Mouse (Mus musculus): ENCODE results near the gene Hells.

- no peak for TF ChIP-seq CTCF (IDR thresholded peaks at IDR 0.05; ENCODE audit: borderline replicate concordance, insufficient read depth, low read depth, low read length)
- TF ChIP-seq POLR2A (IDR thresholded peaks at IDR 0.05; ENCODE audit: borderline replicate concordance, insufficient read depth, low read length): no peak
These were observed 68.0 kb downstream of the Hells start for GRCm38 (mm10) chr19:38998676-38999075.

Data from cerebellum, adult 2 months (tissue).